ENCODE assay signal across 14 mouse cellular contexts in the genomic region with DNA sequence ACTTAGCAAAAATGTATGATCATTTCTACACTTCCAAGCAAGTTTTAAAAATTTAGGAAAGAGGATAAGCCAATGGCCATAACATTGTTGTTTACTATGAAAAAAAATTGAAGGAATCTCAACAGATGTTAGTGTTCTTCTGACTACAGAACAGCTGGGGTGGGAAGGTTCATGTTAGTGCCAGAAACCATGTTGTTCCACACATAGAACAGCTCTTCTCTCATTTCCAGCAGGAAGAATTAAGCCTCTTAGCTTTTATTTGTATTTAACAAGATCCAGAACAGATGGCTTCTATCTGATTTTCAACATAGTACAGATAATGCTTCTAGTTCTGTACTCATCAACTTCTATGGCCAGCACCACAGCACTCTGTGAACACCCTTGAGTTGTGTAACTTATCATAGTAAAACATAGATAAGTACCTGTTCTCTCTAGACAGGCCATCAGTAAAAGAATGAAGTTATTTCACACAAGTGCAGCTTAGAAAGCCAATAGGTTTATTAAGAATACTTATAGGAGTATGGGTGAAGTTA.
"Had no signal": no experiment of that assay in that cellular context is flagged by ENCODE, and none has a peak within 500 bp of the region (broad histone marks: within the 10 kb centered on the region; RNA-seq: fewer than 3 reads in every experiment).

No protein-coding gene starts in this region.

- H3K27ac ChIP-seq: layer of hippocampus, adult 2 months; limb, embryonic 13.5 days; liver, embryonic 15.5 days; midbrain, embryonic 10.5 days; neural tube, embryonic 15.5 days had no signal

- H3K9me3 ChIP-seq: limb, embryonic 13.5 days; liver, embryonic 15.5 days; midbrain, embryonic 10.5 days; neural tube, embryonic 15.5 days had no signal

- H3K36me3 ChIP-seq: limb, embryonic 13.5 days; liver, embryonic 15.5 days; midbrain, embryonic 10.5 days; neural tube, embryonic 15.5 days had no signal

- H3K27me3 ChIP-seq: limb, embryonic 13.5 days; liver, embryonic 15.5 days; neural tube, embryonic 15.5 days had no signal

- H3K9ac ChIP-seq: limb, embryonic 13.5 days; liver, embryonic 15.5 days; neural tube, embryonic 15.5 days had no signal

- DNase-seq: kidney, adult 2 months; kidney, postnatal 4 days; lung, postnatal 14 days; midbrain, embryonic 14.5 days; right cerebral cortex, adult 18-20 months; right cerebral cortex, postnatal 25 days; thymus, postnatal 36 days had no signal

- H3K4me2 ChIP-seq: limb, embryonic 13.5 days; liver, embryonic 11.5 days; liver, embryonic 15.5 days; neural tube, embryonic 15.5 days had no signal

- H3K4me1 ChIP-seq: limb, embryonic 13.5 days; liver, embryonic 15.5 days; midbrain, embryonic 10.5 days; neural tube, embryonic 15.5 days had no signal

- H3K4me3 ChIP-seq: layer of hippocampus, adult 2 months; limb, embryonic 13.5 days; liver, embryonic 15.5 days; midbrain, embryonic 10.5 days; myocyte; neural tube, embryonic 15.5 days had no signal
